Mouse (Mus musculus): Measurements from ENCODE around the gene Kansl3.

GRCm38 (mm10) chr1:36370918-36371317 lies 1.9 kb upstream of the Kansl3 start:
- no peak for TF ChIP-seq CTCF (IDR thresholded peaks at IDR 0.05; ENCODE audit: low read depth, low read length)
- TF ChIP-seq EP300 (IDR thresholded peaks at IDR 0.05; ENCODE audit: insufficient read depth, low read depth, low read length), result no peak
- TF ChIP-seq POLR2A (IDR thresholded peaks at IDR 0.05; ENCODE audit: insufficient read depth, low read length), result no peak
